Comparison of ENCODE assay signal across 8 mouse cellular contexts in genomic region chr14:105328397-105329302, GRCm38 (mm10).
DNase-seq lines count a peak whose midpoint lies in the region; ATAC-seq lines count a peak whose summit lies in the region.

No protein-coding gene starts in this region.

- peak; percentile 89 for ATAC-seq in frontal cortex, adult (ENCODE audit: low TSS enrichment)
- no peak for ATAC-seq in liver, embryonic 15.5 days (ENCODE audit: insufficient read depth)
- ATAC-seq in neural tube, embryonic 12.5 days (ENCODE audit: low FRiP score, low read depth) = peak; percentile 77

- no peak overlapping the region for H3K27ac ChIP-seq in liver, embryonic 15.5 days (replicated peaks)
- H3K27ac ChIP-seq in neural tube, embryonic 12.5 days = no peak overlapping the region

- no peak overlapping the region for H3K9ac ChIP-seq in liver, embryonic 15.5 days
- peak overlapping the region; percentile 33; the same call in 1 of the 2 replicates for H3K9ac ChIP-seq in neural tube, embryonic 12.5 days

- no peaks in the 10 kb centered on the region for H3K36me3 ChIP-seq in liver, embryonic 15.5 days (replicated peaks)
- H3K36me3 ChIP-seq in neural tube, embryonic 12.5 days = no peaks in the 10 kb centered on the region

- H3K4me1 ChIP-seq in liver, embryonic 15.5 days (replicated peaks) = peaks cover 11% of the 10 kb centered on the region; the same call in 1 of the 2 replicates
- H3K4me1 ChIP-seq in neural tube, embryonic 12.5 days = peaks cover 10% of the 10 kb centered on the region; the same call in 1 of the 2 replicates

- no peaks in the 10 kb centered on the region for H3K27me3 ChIP-seq in liver, embryonic 15.5 days
- H3K27me3 ChIP-seq in neural tube, embryonic 12.5 days (replicated peaks) = no peaks in the 10 kb centered on the region

- intact Hi-C loops in heart, postnatal 36 days (cut with DNase I) = loop anchor here (2.0 to 10.0 kb wide), 6 partner anchors 14 to 1096 kb away; no protein-coding TSS in a partner anchor

- H3K9me3 ChIP-seq in liver, embryonic 15.5 days (replicated peaks) = no peaks in the 10 kb centered on the region
- no peaks in the 10 kb centered on the region; the same call in 1 of the 2 replicates for H3K9me3 ChIP-seq in neural tube, embryonic 12.5 days

- peak overlapping the region; percentile 42 for H3K4me3 ChIP-seq in liver, embryonic 15.5 days (replicated peaks)
- no peak overlapping the region for H3K4me3 ChIP-seq in neural tube, embryonic 12.5 days

- H3K4me2 ChIP-seq in liver, embryonic 15.5 days = peak overlapping the region; percentile 53
- peak overlapping the region; percentile 52 for H3K4me2 ChIP-seq in neural tube, embryonic 12.5 days (replicated peaks)

- WGBS in liver, embryonic 15.5 days (ENCODE audit: insufficient replicate concordance) = 25% methylated on average over 13 of the region's 13 CpGs
- 27% methylated on average over 13 of the region's 13 CpGs for WGBS in neural tube, embryonic 12.5 days

- peak; percentile 83 for DNase-seq in Muller cell, postnatal 12 days (ENCODE audit: inconsistent ontology term)
- peak; percentile 84 for DNase-seq in cerebellum, adult 9-10 months
- peak; percentile 73 to 79 for DNase-seq in heart, postnatal 36 days
- DNase-seq in layer of hippocampus, adult 11-12 months (ENCODE audit: low spot score) = peak; percentile 77
- peak; percentile 26 for DNase-seq in thymus, postnatal 4 days

Comparison
In these comparisons a context has a peak if more than half of its experiments do, and no peak if none do; other contexts are left out.
1. DNase-seq: peak in every context shown above with its lines; median percentile 84 in cerebellum, adult 9-10 months; 83 in Muller cell, postnatal 12 days; 77 in layer of hippocampus, adult 11-12 months; 76 in heart, postnatal 36 days; 26 in thymus, postnatal 4 days.